Mouse (Mus musculus): ENCODE data around the gene Krt19.

GRCm38 (mm10) chr11:100145104-100145503, 3.4 kb downstream of the Krt19 start:
- TF ChIP-seq CTCF (IDR thresholded peaks at IDR 0.05; ENCODE audit: borderline replicate concordance, extremely low read depth, insufficient read depth, insufficient read length): no peak
- TF ChIP-seq POLR2A (IDR thresholded peaks at IDR 0.05; ENCODE audit: borderline replicate concordance, extremely low read depth, insufficient read depth, insufficient read length, poor library complexity, severe bottlenecking): no peak

Measured in brain, embryonic 14.5 days (tissue).